Mouse (Mus musculus) kidney, postnatal 14 days (tissue): Measurements from ENCODE around the gene Hsh2d.

Experiments used
- DNase-seq: peaks from one replicate; pipeline ENCODE4 v3.0.0; 2022; ENCODE audit warnings: mixed read lengths

The Hsh2d gene

GRCm38 (mm10) chr8:72189417-72190214, at the start of gene Hsh2d:
Hsh2d (plus strand) TSS chr8:72189638.
- DNase-seq = no peak

- DNase-seq = no peak
Observed at GRCm38 (mm10) chr8:72143256-72143824, 46.1 kb upstream of the Hsh2d start.

- no peak for DNase-seq
Observed at GRCm38 (mm10) chr8:72144345-72144975, 45.0 kb upstream of the Hsh2d start.

GRCm38 (mm10) chr8:72145511-72145910, 43.9 kb upstream of the Hsh2d start:
- no peak for DNase-seq

GRCm38 (mm10) chr8:72146056-72146455, 43.4 kb upstream of the Hsh2d start:
- no peak for DNase-seq

- no peak for DNase-seq
Observed at GRCm38 (mm10) chr8:72146556-72146955, 42.9 kb upstream of the Hsh2d start.

- peak; percentile 45 for DNase-seq
Observed at GRCm38 (mm10) chr8:72147266-72147665, 42.2 kb upstream of the Hsh2d start.

GRCm38 (mm10) chr8:72149056-72149455, 40.4 kb upstream of the Hsh2d start:
- no peak for DNase-seq

- no peak for DNase-seq
Observed at GRCm38 (mm10) chr8:72151418-72152078, 37.9 kb upstream of the Hsh2d start.

GRCm38 (mm10) chr8:72153382-72153781, 36.1 kb upstream of the Hsh2d start:
- no peak for DNase-seq

GRCm38 (mm10) chr8:72158096-72158495, 31.3 kb upstream of the Hsh2d start:
- no peak for DNase-seq

GRCm38 (mm10) chr8:72158726-72159125, 30.7 kb upstream of the Hsh2d start:
- DNase-seq = no peak

- DNase-seq = no peak
Observed at GRCm38 (mm10) chr8:72160007-72160406, 29.4 kb upstream of the Hsh2d start.

- peak; percentile 100 for DNase-seq
Observed at GRCm38 (mm10) chr8:72160707-72161697, 28.4 kb upstream of the Hsh2d start, which contains the start of gene Rab8a. Rab8a (plus strand) TSS chr8:72161200.

GRCm38 (mm10) chr8:72162821-72163220, 26.6 kb upstream of the Hsh2d start:
- no peak for DNase-seq

- DNase-seq = no peak
Observed at GRCm38 (mm10) chr8:72169098-72169668, 20.3 kb upstream of the Hsh2d start.

GRCm38 (mm10) chr8:72169681-72170249, 19.7 kb upstream of the Hsh2d start:
- DNase-seq = peak; percentile 64

- DNase-seq = peak; percentile 76
Observed at GRCm38 (mm10) chr8:72177346-72177925, 12.0 kb upstream of the Hsh2d start.

- DNase-seq = no peak
Observed at GRCm38 (mm10) chr8:72183554-72184202, 5.8 kb upstream of the Hsh2d start.

- no peak for DNase-seq
Observed at GRCm38 (mm10) chr8:72187793-72188331, 1.6 kb upstream of the Hsh2d start.
